Mouse (Mus musculus) cerebellum, adult 2 months (tissue): ENCODE results near the gene Dnal1. TPM values are rescaled to one million over a fixed set of nuclear protein-coding genes. Genes with fewer than 3 reads are reported as not detected.

Experiments
- DNase-seq, 2 experiments: peaks; one replicate each; pipeline ENCODE4 v3.0.0; 2021
- H3K27ac ChIP-seq: fragments of 200-500 bp; 2 replicates; pipeline ENCODE4 v1.5.1; 2012; ENCODE audit warnings: low read length, control low read depth, inconsistent platforms; ENCODE audit not compliant: insufficient read depth
- H3K27me3 ChIP-seq: fragments of 200-500 bp; 2 replicates; pipeline ENCODE4 v1.6.1; 2012; ENCODE audit warnings: inconsistent platforms, mild to moderate bottlenecking, low read length, moderate library complexity; ENCODE audit not compliant: control insufficient read depth, insufficient read depth
- H3K4me1 ChIP-seq: fragments of 200-500 bp; 2 replicates; pipeline ENCODE4 v1.6.1; 2011; ENCODE audit warnings: low read length; ENCODE audit not compliant: control insufficient read depth, insufficient read depth
- H3K4me3 ChIP-seq: fragments of 200-500 bp; replicated peaks from 2 replicates; pipeline ENCODE3; 2011; ENCODE audit warnings: mild to moderate bottlenecking, low read depth, low read length, control low read depth; ENCODE audit not compliant: insufficient read depth
- CTCF ChIP-seq: fragments of 200-500 bp; IDR thresholded peaks from 2 replicates; pipeline ENCODE4 v1.5.1; 2011; ENCODE audit warnings: low read depth, mild to moderate bottlenecking, control low read depth, low read length, moderate library complexity, borderline replicate concordance; ENCODE audit not compliant: insufficient read depth
- POLR2A ChIP-seq: fragments of 200-500 bp; IDR thresholded peaks from 2 replicates; pipeline ENCODE4 v1.6.1; 2011; ENCODE audit warnings: low read length, control low read depth, borderline replicate concordance; ENCODE audit not compliant: insufficient read depth
- WGBS: fragments of 180-500 bp; shearing (Covaris S2); methylation state at CpG from one replicate; pipeline ENCODE4 v1.1.7; 2018; 5-methylcytosine and 5-hydroxymethylcytosine counted together
- polyA plus RNA-seq: library from polyadenylated mRNA; depleted of rRNA; stranded (reverse); fragments of >200 nt; gene quantifications from 2 replicates; pipeline ENCODE4 v1.2.3, GENCODE M21; 2012

The Dnal1 gene
- polyA plus RNA-seq, 1 experiment, result 22.6 TPM

DNA sequence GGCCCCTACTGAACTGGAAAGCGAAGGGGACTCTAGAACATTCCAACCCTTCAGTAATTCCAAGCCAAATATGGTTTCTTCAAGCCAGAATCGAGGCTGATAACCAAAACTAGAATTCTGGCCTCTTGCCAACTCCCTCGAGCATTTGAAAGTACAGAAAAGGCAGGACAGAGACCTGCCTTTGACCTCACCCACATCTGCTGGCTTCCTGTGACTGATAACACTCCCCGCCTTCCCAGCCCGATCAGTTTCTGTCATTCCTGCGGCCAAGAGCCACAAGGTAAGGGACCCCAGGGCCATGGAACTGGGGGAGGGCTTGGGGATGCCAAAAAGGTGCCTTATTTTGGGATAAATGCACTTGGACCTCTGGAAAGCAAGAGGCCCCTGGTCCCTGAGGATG lies 36.8 kb downstream of the Dnal1 start:
- H3K4me1 ChIP-seq, result peaks cover 17% of the 10 kb centered on the region
- 62% methylated on average over 6 of the region's 6 CpGs for WGBS
- no peak for DNase-seq
- H3K27ac ChIP-seq, result no peak overlapping the region
- H3K27me3 ChIP-seq, result no peaks in the 10 kb centered on the region
- TF ChIP-seq CTCF, result no peak
- no peak for TF ChIP-seq POLR2A
- H3K4me3 ChIP-seq, result no peak overlapping the region

DNA sequence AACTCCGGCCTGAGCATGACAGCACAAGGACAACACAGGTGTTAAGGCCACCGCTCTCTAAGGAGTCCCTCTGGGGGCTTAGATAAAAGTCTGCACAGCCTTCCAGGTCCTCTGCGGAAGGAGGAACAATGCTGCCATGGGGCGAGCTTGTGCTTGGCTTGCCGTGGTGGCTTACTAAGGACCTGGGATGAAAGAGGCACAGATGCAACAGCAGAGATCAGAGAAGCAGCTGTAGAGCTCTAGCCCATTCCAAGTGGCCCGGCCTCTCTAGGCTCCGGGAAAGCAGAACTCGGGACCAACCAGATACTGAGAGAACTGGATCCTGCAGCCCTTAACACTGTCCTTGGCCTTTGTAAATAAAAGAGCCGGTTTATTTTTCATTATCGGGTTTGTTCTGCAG lies 37.7 kb downstream of the Dnal1 start:
- Histone ChIP-seq H3K4me1 (peaks cover 25% of the 10 kb centered on the region), H3K4me3 (no peak overlapping the region)
- 82% methylated on average over 10 of the region's 10 CpGs for WGBS

DNA sequence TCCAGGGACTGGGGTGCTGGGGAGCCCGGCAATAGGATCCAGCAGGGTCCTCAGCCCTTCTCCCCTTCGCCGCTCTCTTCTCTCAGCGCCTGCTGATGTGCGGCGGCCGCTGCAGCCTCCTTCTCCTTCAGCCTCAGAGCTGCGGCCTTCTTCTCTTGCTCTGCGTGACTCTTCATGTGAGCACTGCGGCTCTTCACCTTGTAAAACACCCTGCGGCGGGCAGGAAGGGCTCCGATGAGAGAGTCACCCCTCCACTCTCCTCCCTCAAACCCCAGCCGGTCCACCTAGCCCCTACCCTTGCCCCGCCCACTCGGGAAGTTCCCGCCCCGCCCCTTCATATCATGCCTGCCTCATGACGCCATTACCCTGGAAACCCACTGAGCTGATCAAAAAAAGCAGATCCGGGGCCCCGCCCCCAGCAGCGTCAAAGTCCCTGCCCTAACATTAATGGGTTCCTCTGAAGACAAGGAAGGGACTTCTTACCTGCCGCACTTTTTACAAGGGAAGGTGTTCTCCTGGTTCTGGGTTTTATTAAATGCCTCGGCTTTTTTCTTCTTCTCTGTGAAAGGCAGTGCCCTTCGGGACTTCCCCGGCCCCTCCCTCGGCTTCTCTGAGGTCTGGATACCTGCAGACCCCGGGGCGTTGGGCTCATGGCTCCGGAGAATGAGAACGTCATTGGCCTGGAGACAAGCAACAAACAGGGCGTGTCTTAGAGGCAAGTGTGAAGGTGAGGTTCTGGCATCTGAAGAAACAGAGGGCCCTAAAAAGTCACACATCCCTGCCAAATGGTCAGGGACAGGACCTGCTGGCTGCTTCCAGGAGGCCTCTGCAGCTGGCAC lies 38.4 kb downstream of the Dnal1 start:
- Histone ChIP-seq H3K27me3 (no peaks in the 10 kb centered on the region), H3K27ac (no peak overlapping the region), H3K4me3 (no peak overlapping the region), H3K4me1 (peaks cover 27% of the 10 kb centered on the region)
- 76% methylated on average over 32 of the region's 32 CpGs for WGBS
- TF ChIP-seq CTCF (no peak), POLR2A (no peak)
- no peak for DNase-seq

More for the DNA sequence above, 37.7 kb downstream of the Dnal1 start:
- Histone ChIP-seq H3K27ac (no peak overlapping the region), H3K27me3 (no peaks in the 10 kb centered on the region)
- no peak for DNase-seq
- no peak for TF ChIP-seq POLR2A

DNA sequence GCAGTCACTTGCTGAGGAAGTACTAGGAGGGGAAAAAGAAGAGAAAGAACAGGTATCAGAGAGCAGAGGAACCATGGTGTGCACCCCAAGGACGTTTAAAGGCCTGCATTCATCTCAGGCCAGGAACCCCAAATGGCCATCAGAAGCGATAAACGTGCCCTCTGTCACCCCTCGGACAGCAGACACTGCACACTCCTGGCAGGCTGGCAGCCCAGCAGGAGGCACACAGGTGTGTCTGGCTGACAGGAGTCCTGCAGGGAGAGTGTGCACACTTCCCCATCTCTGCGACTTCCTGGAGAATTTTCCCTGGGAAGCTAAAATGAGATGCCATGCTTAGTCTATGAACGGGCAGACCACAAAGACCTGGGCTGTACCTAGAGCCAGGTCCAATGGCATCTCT lies 39.2 kb downstream of the Dnal1 start:
- H3K4me3 ChIP-seq, result no peak overlapping the region
- no peak overlapping the region for H3K27ac ChIP-seq
- peak in 1 of 2 experiments; percentile 36 for DNase-seq
- H3K4me1 ChIP-seq, result peaks cover 29% of the 10 kb centered on the region
- WGBS, result 24% methylated on average over 6 of the region's 6 CpGs
- H3K27me3 ChIP-seq, result no peaks in the 10 kb centered on the region
- TF ChIP-seq POLR2A, result no peak
- TF ChIP-seq CTCF, result no peak

DNA sequence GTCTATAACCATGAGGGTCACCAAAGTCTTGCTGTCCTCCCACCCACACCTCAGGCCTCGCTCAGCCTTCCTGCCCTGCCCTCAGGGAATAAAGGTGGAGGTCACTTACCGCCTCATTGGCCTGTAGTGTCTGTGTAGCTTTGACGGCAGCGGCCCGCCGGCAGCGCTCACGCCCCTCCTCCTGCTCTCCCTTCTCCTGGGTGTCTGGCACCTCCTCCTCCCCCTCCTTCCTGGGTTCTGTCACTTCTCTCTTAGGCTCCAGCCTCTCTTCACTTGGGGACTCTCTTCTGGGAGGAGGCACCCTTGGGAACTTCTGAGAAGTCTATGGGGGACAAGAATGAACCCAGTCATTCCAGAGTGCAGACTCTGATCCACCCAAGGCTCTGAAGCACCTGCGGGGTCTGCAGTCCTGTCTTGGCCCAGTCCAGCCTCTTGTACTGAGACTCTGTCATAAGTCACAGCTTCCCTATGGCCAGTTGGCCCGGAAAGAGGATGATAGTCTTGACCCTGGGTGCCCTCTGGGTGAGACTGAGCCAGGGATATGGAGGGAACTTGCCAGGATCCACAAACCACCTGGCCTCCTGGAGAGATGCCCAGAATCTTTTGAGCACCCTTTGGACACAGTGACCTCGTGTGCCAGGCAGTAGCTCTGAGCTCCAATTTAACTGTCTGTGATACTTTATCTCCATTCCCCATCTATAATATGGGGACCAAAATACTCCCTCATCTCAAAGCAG lies 40.8 kb downstream of the Dnal1 start:
- H3K27me3 ChIP-seq, result no peaks in the 10 kb centered on the region
- peaks cover 29% of the 10 kb centered on the region for H3K4me1 ChIP-seq
- H3K4me3 ChIP-seq, result no peak overlapping the region
- DNase-seq, result peak; percentile 94 to 97
- TF ChIP-seq CTCF (no peak), POLR2A (no peak)
- WGBS, result 13% methylated on average over 11 of the region's 11 CpGs
- H3K27ac ChIP-seq, result peak overlapping the region; percentile 83

DNA sequence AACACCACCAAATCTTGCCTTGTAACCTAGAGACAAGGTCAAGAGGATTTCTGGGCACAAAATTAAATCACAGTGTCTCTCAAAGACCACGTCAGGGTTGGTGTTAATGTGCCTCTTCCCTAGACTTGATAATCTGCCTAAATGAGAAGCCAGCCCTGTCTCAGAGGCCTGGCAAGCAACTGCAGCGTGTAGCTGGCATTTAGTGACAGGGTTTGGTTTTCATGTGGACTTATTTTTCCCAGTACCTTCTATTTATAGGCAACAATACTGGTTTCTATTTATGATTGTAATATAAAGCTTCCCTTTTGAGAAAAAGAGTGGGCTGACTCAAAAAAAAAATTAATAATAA lies 41.3 kb downstream of the Dnal1 start:
- 14% methylated on average over 2 of the region's 2 CpGs for WGBS

DNA sequence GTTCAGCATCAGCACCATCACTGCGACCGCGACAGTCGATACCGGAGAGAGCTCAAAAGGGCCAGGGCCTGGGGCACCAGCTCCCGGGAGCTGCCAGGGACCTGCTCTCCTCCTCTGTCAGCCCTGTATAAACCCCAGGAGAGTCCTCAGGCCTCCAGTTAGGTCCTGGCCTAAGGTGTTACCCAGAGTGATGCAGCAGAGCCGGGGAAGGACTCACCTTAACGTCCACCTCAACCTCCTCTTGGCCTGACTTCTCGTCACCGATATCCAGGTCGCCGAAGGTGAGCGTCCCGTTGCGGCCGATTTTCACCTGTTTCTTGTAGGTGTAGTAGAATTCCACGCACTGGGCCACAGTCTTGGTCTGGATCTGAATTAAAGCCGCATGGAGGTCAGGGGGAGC lies 42.0 kb downstream of the Dnal1 start:
- Histone ChIP-seq H3K4me1 (peaks cover 29% of the 10 kb centered on the region), H3K4me3 (no peak overlapping the region), H3K27me3 (no peaks in the 10 kb centered on the region), H3K27ac (peak overlapping the region; percentile 71)
- 75% methylated on average over 18 of the region's 18 CpGs for WGBS
- TF ChIP-seq POLR2A, result no peak
- no peak for TF ChIP-seq CTCF
- peak in 1 of 2 experiments; percentile 33 for DNase-seq

More for the DNA sequence above, 41.3 kb downstream of the Dnal1 start:
- no peaks in the 10 kb centered on the region for H3K27me3 ChIP-seq
- H3K27ac ChIP-seq, result peak overlapping the region; percentile 68; the same call in 1 of the 2 replicates
- peaks cover 29% of the 10 kb centered on the region for H3K4me1 ChIP-seq
- peak; percentile 49 to 75 for DNase-seq
- H3K4me3 ChIP-seq, result no peak overlapping the region
- TF ChIP-seq POLR2A (no peak), CTCF (no peak)

DNA sequence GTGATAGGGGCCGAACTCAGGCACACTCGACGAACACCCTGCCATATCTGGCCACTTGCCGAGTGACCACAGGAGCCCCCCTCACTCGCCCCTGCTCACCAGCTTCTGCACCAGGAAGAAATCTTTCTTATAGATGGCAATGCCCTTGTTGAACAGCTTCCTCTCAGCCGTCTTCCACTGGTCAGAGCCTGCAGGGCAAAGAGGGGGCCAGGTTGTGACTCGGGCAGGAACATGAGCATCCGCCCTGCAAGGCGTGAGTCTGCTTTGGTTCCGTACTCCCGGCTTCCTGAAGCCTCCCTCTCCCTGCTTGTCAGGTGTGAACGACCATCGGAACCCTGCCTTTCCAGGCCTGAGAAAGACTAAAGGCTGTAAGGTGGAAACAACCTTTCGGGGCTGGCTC lies 44.0 kb downstream of the Dnal1 start:
- Histone ChIP-seq H3K4me1 (peaks cover 26% of the 10 kb centered on the region), H3K27ac (no peak overlapping the region), H3K4me3 (no peak overlapping the region), H3K27me3 (no peaks in the 10 kb centered on the region)
- 88% methylated on average over 14 of the region's 14 CpGs for WGBS
- TF ChIP-seq POLR2A (no peak), CTCF (no peak)
- DNase-seq, result no peak

DNA sequence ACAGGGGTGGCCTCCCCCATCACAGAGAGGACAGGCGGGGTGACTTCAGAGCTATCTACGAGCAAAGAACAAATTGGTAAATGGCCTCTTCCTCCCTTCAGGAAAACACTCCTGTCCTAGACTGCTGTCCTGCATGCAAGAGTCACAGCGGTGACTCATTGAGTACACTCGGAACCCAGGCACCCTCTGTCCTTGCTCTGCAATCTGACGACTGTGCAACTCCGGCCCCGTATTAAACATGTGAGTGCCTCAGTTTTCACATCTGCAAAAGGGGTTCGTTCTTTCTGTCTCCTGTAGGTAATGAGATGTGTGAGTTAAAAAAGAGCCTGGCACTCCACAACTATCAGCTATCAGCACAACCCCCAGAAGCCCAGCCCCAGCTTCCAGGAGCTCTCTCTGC lies 46.3 kb downstream of the Dnal1 start:
- Histone ChIP-seq H3K4me3 (no peak overlapping the region), H3K27me3 (no peaks in the 10 kb centered on the region), H3K4me1 (peaks cover 14% of the 10 kb centered on the region), H3K27ac (no peak overlapping the region)
- 97% methylated on average over 8 of the region's 8 CpGs for WGBS
- no peak for DNase-seq
- no peak for TF ChIP-seq POLR2A
- TF ChIP-seq CTCF, result no peak
